Mouse (Mus musculus) kidney, adult 10 weeks (tissue): Measurements from ENCODE around the gene Tmem132b. TPM values are rescaled to one million over a fixed set of nuclear protein-coding genes. Genes with fewer than 3 reads are reported as not detected.

Experiments used
- polyA plus RNA-seq: library from polyadenylated mRNA; stranded (reverse); fragments of 350-450 nt; fragmentation: Illumina TruSeq; extraction: RNeasy Lipid Tissue Mini Kit (QIAGEN cat#74804); gene quantifications from one replicate; pipeline ENCODE4 v1.2.3, GENCODE M21; 2014; ENCODE audit warnings: low read depth, low replicate concordance

Gene Tmem132b
- not detected for polyA plus RNA-seq

DNA sequence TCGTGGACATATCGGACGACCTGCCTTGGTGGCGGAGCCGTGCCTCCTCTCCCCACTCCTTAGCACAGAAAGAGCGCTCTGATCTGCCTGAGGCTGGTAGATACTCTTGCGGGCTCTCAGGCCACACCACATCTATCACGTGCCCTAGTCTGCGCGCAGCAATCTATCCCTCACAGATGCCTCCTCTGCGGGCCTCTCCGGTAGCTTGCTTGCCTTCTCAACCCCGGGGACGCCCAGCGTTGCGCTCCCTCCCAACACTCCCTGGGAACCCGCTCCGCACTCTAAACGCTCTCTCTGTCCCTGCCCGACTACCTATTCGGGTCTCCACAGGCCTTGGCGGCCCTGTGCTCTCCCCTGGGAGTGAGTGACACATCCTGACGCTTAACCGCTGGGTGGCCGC is at the start of gene Tmem132b:
TSS of gene Tmem132b (plus strand) at position 141 of the 400 bp plus-strand sequence.

Other genes starting within 250 kb of the Tmem132b start
- gene Scarb1, start 190.7 kb upstream of the Tmem132b start, polyA plus RNA-seq = 1.4 TPM
- gene Gm10382, start 142.5 kb upstream of the Tmem132b start, polyA plus RNA-seq = not detected
- 27.8 TPM for gene Ubc, start 141.6 kb upstream of the Tmem132b start, polyA plus RNA-seq
- 2.3 TPM for gene Dhx37, start 97.7 kb upstream of the Tmem132b start, polyA plus RNA-seq
- gene Bri3bp, start 90.2 kb upstream of the Tmem132b start, polyA plus RNA-seq = 7.6 TPM
- gene Aacs, start 56.0 kb upstream of the Tmem132b start, polyA plus RNA-seq = 2.4 TPM